Mouse (Mus musculus) bone marrow, adult 2 months (tissue): ENCODE results near the gene Trim59.

Experiments used
- CTCF ChIP-seq: fragments of 200-500 bp; IDR thresholded peaks from 2 replicates; pipeline ENCODE4 v1.5.1; 2011; ENCODE audit warnings: low read length, control low read depth; ENCODE audit not compliant: control insufficient read depth, insufficient read depth
- POLR2A ChIP-seq: fragments of 200-500 bp; IDR thresholded peaks from 2 replicates; pipeline ENCODE4 v1.6.1; 2011; ENCODE audit warnings: low read depth, mild to moderate bottlenecking, control low read depth, low read length, borderline replicate concordance; ENCODE audit not compliant: control insufficient read depth

DNA sequence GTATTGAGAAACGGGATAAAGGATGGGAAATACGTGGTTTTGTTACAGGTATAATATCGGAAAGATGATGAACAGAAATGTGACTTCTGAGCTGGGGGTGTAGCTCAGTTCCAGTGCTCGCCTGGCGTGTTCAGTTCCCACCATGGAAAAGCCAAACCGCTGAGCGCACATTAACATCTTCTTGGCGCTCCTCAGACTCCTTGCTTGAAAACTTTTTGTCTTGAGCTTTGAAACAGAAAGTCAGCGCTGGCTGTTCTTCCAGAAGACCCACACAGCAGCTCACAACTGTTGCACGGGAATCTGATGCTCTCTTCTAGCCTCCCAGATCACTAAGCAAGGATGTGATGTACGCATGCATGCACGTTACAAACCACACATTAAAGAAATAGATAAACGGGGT lies 1.2 kb upstream of the Trim59 start:
- TF ChIP-seq CTCF: no peak
- no peak for TF ChIP-seq POLR2A
